Mouse (Mus musculus) hindbrain, postnatal 0 days (tissue): ENCODE data around the gene P2rx3. TPM values are rescaled to one million over a fixed set of nuclear protein-coding genes. Genes with fewer than 3 reads are reported as not detected.

Experiments
- ATAC-seq: fragments of 200-750 bp; cut with Nextera tagmentation; 2 replicates; pipeline ENCODE4 v1.8.0; 2017; ENCODE audit warnings: mild to moderate bottlenecking, moderate TSS enrichment, moderate library complexity
- DNase-seq: peaks from one replicate; pipeline ENCODE4 v3.0.0-alpha.2; 2015; ENCODE audit warnings: low spot score
- H3K27ac ChIP-seq: fragments of 300-500 bp; sonication (generic); 2 replicates; pipeline ENCODE4 v1.5.1; 2014; ENCODE audit warnings: mild to moderate bottlenecking
- H3K27me3 ChIP-seq: fragments of 300-500 bp; sonication (generic); 2 replicates; pipeline ENCODE4 v1.6.1; 2014; ENCODE audit warnings: low read length, mixed read lengths; ENCODE audit not compliant: insufficient read depth
- H3K36me3 ChIP-seq: fragments of 300-500 bp; sonication (generic); 2 replicates; pipeline ENCODE4 v1.6.1; 2014; ENCODE audit warnings: low read length, mixed read lengths; ENCODE audit not compliant: insufficient read depth
- H3K4me1 ChIP-seq: fragments of 300-500 bp; sonication (generic); 2 replicates; pipeline ENCODE4 v1.6.1; 2014; ENCODE audit warnings: antibody characterized with exemption, low read length, mixed read lengths; ENCODE audit not compliant: insufficient read depth
- H3K4me2 ChIP-seq: fragments of 300-500 bp; sonication (generic); 2 replicates; pipeline ENCODE4 v1.6.1; 2014; ENCODE audit warnings: low read depth, mild to moderate bottlenecking, low read length, moderate library complexity, mixed read lengths
- H3K4me3 ChIP-seq: fragments of 300-500 bp; sonication (generic); 2 replicates; pipeline ENCODE4 v1.5.1; 2014; ENCODE audit warnings: low read length
- H3K9ac ChIP-seq: fragments of 300-500 bp; sonication (generic); replicated peaks from 2 replicates; pipeline ENCODE4 v1.6.1; 2014; ENCODE audit warnings: mild to moderate bottlenecking, low read length, moderate library complexity, mixed read lengths
- H3K9me3 ChIP-seq: fragments of 300-500 bp; sonication (generic); 2 replicates; pipeline ENCODE4 v1.6.1; 2016; ENCODE audit warnings: low read length, mixed read lengths
- CTCF ChIP-seq: IDR thresholded peaks from 2 replicates; pipeline ENCODE4 v1.5.1; 2016; ENCODE audit warnings: antibody characterized with exemption, control low read depth, low read depth
- WGBS: fragments of 180-500 bp; shearing (Covaris S2); extraction: QIAGEN DNeasy Blood & Tissue Kit; methylation state at CpG from one replicate; pipeline ENCODE4 v1.1.7; 2014; 5-methylcytosine and 5-hydroxymethylcytosine counted together
- polyA plus RNA-seq: library from polyadenylated mRNA; unstranded; fragments of >200 nt; fragmentation: Nextera tagmentation; extraction: Ambion mirVana; gene quantifications from 2 replicates; pipeline ENCODE4 v1.2.1, GENCODE M21; 2015
- total RNA-seq: library from RNA; depleted of rRNA; stranded (reverse); fragments of >200 nt; gene quantifications from 2 replicates; pipeline ENCODE4 v1.2.3, GENCODE M21; 2014

Gene P2rx3
- total and polyA plus RNA-seq, 2 experiments from 2014 or later: 1.7 to 2.6 TPM

DNA sequence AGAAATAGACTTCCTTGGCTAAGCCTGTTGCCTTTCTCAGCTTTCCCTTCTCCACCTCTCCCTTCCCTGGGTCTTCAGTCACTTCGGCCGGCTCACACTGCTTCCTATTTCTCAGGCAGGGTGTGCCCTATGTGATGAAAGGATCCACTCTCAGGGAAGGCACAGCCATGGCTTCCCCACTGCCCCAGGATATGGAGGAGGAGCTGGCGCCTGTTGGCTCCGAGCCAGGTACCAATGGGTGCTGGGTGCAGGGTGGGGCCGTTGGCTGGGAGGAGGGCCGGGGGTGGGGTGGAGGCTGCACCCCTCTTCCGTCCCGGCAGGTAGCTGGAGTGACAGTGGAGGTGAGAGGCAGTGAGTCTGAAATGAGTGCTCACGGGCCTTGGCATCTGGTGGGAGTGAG is 13.5 kb upstream of the P2rx3 start:
- 47% methylated on average over 9 of the region's 9 CpGs for WGBS
- peak overlapping the region; percentile 89; the same call in 1 of the 2 replicates for H3K27ac ChIP-seq
- peaks cover 39% of the 10 kb centered on the region for H3K36me3 ChIP-seq
- ATAC-seq: no peak
- no peak for TF ChIP-seq CTCF
- H3K9ac ChIP-seq: peak overlapping the region; percentile 28; the same call in 1 of the 2 replicates
- H3K9me3 ChIP-seq: no peaks in the 10 kb centered on the region
- peak overlapping the region; percentile 83 for H3K4me2 ChIP-seq
- peak overlapping the region; percentile 55 for H3K4me3 ChIP-seq
- no peaks in the 10 kb centered on the region for H3K27me3 ChIP-seq
- H3K4me1 ChIP-seq: peaks cover 26% of the 10 kb centered on the region
- no peak for DNase-seq

DNA sequence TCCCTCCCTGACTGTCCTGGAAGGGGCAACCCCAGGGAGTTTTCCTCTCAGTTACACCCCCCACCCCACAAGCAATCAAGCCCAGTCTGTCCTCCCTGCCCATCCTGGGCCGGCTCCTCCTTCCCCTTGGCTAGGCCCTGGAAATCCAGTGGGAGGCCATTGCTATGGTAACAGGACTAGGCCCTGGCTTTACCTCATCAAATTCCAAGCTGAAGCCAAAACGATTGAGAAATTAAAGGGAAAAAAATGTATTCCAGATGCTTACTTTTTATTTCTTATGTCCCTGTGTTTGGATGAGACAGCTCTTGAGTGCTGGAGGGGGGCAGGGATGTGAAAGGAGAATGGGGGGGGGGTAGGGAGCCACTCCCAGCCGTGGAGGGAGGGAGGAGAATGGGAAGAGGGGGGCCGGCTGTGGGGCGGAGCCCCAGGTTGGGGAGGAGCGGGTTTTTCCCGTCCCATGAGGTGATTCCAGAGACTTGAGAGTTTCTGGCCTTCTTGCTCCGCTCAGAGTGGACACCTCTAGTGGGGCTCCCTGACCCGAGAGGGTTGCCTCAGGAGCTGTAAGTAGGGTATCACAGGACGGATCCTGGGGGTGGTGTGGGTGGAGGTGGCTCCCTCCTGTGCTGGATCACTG is 12.9 kb upstream of the P2rx3 start:
- no peaks in the 10 kb centered on the region for H3K9me3 ChIP-seq
- peaks cover 26% of the 10 kb centered on the region for H3K4me1 ChIP-seq
- WGBS: 9% methylated on average over 10 of the region's 10 CpGs
- H3K27me3 ChIP-seq: no peaks in the 10 kb centered on the region
- H3K9ac ChIP-seq: peak overlapping the region; percentile 28; the same call in 1 of the 2 replicates
- peak; percentile 36 for ATAC-seq
- H3K4me3 ChIP-seq: peak overlapping the region; percentile 55
- TF ChIP-seq CTCF: no peak
- H3K36me3 ChIP-seq: peaks cover 39% of the 10 kb centered on the region
- DNase-seq: peak; percentile 79
- H3K4me2 ChIP-seq: peak overlapping the region; percentile 83
- peak overlapping the region; percentile 89 for H3K27ac ChIP-seq

DNA sequence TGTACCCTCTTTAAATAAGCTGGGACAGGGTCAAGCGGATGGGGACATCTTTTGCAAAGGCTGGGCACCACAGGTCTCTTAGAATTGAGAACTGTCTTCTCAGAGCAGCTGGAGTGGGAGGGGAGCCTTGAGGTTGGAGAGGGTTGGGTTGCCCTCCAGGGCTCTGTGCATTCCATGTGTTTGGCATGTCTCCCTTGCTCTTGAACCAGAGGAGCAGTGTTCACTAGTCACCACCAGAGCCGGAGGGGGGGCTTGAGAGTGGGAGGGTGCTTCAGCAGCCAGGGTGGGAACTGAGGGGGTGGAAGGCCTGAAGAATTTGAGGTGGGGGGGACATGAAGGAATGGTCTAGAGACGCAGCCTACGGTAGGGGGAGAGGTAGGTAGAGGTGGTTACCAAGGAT is 12.0 kb upstream of the P2rx3 start:
- DNase-seq: peak; percentile 15
- Histone ChIP-seq H3K4me3 (peak overlapping the region; percentile 55), H3K9me3 (no peaks in the 10 kb centered on the region), H3K9ac (no peak overlapping the region), H3K4me1 (peaks cover 26% of the 10 kb centered on the region), H3K36me3 (peaks cover 38% of the 10 kb centered on the region), H3K27ac (peak overlapping the region; percentile 89), H3K4me2 (peak overlapping the region; percentile 83), H3K27me3 (no peaks in the 10 kb centered on the region)
- ATAC-seq: no peak
- TF ChIP-seq CTCF: no peak
- 50% methylated on average over 4 of the region's 4 CpGs for WGBS

DNA sequence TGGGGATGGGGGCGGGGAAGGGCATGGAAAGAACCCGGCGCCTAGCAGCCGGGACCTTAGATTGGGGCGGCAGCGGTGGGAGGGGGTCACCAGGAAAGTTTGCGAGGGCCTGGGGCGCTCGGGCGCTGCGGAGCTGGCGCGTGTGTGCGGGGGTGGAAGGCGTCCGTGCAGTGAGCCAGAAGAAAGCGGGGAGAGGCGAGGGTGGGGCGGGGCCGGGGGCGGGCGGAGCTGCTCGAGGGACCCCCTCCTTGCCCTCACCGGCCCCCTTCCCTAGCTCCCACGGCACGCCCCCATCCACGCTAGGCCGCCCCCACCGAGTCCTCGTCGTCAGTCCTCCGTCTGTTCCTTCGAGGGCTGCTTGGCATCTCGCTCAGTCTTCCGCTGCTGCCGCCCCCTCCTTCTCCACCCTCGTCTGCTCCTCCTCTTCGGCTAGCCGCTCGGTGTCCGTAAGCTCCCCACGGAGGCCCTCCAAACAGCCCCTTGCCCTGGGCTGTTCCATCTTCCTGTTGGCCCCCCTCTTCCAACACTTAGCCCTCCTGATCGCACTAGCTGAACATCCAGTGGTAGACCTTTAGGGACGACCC is 11.0 kb upstream of the P2rx3 start:
- Histone ChIP-seq H3K9ac (peak overlapping the region; percentile 75), H3K27ac (peak overlapping the region; percentile 89), H3K4me3 (peak overlapping the region; percentile 55), H3K4me1 (peaks cover 26% of the 10 kb centered on the region), H3K4me2 (peak overlapping the region; percentile 83), H3K27me3 (no peaks in the 10 kb centered on the region), H3K9me3 (no peaks in the 10 kb centered on the region), H3K36me3 (peaks cover 45% of the 10 kb centered on the region)
- ATAC-seq: peak; percentile 76
- under 1% methylated on average over 26 of the region's 44 CpGs for WGBS
- TF ChIP-seq CTCF: no peak
- peak; percentile 79 for DNase-seq

DNA sequence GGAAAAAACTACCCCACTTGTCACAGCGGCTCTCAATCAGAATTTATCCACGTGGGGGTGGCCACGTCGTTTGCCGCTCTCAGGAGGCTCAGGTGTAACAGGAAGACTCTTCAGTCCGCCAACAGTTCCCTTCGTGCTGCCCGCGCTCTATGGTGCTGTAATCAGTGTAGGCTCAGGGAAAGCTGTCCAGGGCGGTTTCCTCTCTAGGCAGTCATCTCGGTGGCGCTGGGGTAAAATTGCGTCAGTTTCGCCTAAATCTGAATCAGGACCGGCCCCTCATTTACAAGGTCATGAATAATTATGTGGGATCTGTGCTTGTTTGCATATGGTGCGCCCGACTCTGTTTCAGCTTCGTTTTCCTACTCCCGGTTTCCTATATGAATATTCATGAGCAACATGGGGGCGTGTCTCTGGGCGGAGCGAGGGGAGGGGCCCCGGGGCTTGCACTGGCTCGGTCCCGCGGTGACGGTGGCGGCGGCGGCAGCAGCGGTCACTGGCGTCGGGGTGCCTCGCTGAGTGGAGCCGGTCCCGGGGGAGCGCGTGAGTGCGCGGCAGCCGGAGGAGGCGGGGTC is 10.4 kb upstream of the P2rx3 start, which contains the start of gene Tnks1bp1:
Tnks1bp1 (plus strand) TSS at position 427 of the 572 bp plus-strand sequence.
- peaks cover 46% of the 10 kb centered on the region for H3K36me3 ChIP-seq
- DNase-seq: peak; percentile 94

DNA sequence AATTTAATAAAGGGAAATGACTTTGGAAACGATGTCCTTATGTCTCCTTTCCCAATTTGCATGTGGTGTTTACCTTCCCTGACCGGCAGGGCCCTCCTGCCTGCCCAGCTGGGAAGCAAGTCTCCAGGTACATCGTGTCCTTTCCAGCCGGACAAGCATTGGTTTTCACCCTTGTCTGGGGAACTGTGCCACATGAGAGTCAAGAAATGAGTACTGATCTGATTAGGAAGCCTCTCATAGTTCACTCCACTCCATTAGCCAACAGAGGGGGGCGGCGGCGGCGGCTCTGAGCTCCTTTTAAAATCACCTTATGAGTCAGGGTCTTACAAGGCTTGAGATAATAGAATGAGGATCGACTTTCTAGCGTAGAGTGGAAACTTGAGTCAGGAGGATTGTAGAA is 9.8 kb upstream of the P2rx3 start:
- H3K27ac ChIP-seq: peak overlapping the region; percentile 89; the same call in 1 of the 2 replicates
- H3K9ac ChIP-seq: peak overlapping the region; percentile 75
- peaks cover 46% of the 10 kb centered on the region for H3K36me3 ChIP-seq
- ATAC-seq (no peak), DNase-seq (no peak)
- H3K4me3 ChIP-seq: peak overlapping the region; percentile 55
- H3K9me3 ChIP-seq: no peaks in the 10 kb centered on the region
- peaks cover 26% of the 10 kb centered on the region for H3K4me1 ChIP-seq
- TF ChIP-seq CTCF: no peak
- H3K27me3 ChIP-seq: no peaks in the 10 kb centered on the region
- 50% methylated on average over 10 of the region's 10 CpGs for WGBS
- H3K4me2 ChIP-seq: peak overlapping the region; percentile 83

More for the DNA sequence above, 10.4 kb upstream of the P2rx3 start, which contains the start of gene Tnks1bp1:
- Histone ChIP-seq H3K9ac (peak within 1 kb of the TSS; percentile 75), H3K4me1 (peaks cover 26% of the 10 kb centered on the region), H3K27ac (peak within 1 kb of the TSS; percentile 89), H3K9me3 (no peaks in the 10 kb centered on the region), H3K27me3 (no peaks in the 10 kb centered on the region), H3K4me3 (peak within 1 kb of the TSS; percentile 55), H3K4me2 (peak within 1 kb of the TSS; percentile 83)
- no peak for TF ChIP-seq CTCF
- under 1% methylated on average over 42 of the region's 42 CpGs for WGBS
- ATAC-seq: peak; percentile 90
